19 mouse cellular contexts compared by ENCODE assay signal in the genomic region with DNA sequence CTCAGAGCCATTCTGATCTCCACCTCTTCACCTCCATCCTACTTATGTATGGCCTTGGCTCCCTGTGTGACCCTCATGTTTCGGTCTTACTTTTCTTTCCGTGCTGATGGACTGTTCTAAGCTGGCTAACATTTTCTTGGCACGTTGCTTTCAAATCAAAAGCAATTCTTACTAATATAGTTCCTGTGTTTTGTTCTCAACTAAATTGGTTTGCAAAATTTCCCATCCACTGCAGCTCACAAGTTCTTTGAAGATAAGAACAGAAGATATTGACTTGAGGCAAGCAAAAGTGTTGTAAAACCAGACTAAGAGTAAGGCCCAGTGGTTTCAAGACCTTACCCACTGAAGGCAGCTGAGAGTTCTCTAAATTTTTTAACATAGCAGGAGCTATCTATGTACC.
"Had no signal": no experiment of that assay in that cellular context is flagged by ENCODE, and none has a peak within 500 bp of the region (broad histone marks: within the 10 kb centered on the region; RNA-seq: fewer than 3 reads in every experiment).

No protein-coding gene starts in this region.

- H3K36me3 ChIP-seq: lung, embryonic 15.5 days; midbrain, embryonic 13.5 days; midbrain, embryonic 15.5 days; neural tube, embryonic 13.5 days; neural tube, embryonic 15.5 days had no signal

- H3K9ac ChIP-seq: lung, embryonic 15.5 days; midbrain, embryonic 13.5 days; midbrain, embryonic 15.5 days; neural tube, embryonic 13.5 days; neural tube, embryonic 15.5 days had no signal

- H3K4me2 ChIP-seq: lung, embryonic 15.5 days; midbrain, embryonic 11.5 days; midbrain, embryonic 13.5 days; midbrain, embryonic 15.5 days; neural tube, embryonic 13.5 days; neural tube, embryonic 15.5 days had no signal

- DNase-seq: lung, adult 2 months; lung, postnatal 14 days; lung, postnatal 36 days; retina, postnatal 1 day; right cerebral cortex, adult 18-20 months; right cerebral cortex, postnatal 25 days; right cerebral cortex, postnatal 4 days; thymus, adult 2 months; thymus, postnatal 25 days; thymus, postnatal 4 days had no signal

- H3K9me3 ChIP-seq: lung, embryonic 15.5 days; megakaryocyte, embryonic 14.5 days; midbrain, embryonic 13.5 days; midbrain, embryonic 15.5 days; neural tube, embryonic 13.5 days; neural tube, embryonic 15.5 days had no signal

- ATAC-seq: lung, postnatal 0 days; midbrain, embryonic 13.5 days; midbrain, embryonic 15.5 days had no signal

- H3K27me3 ChIP-seq: lung, embryonic 15.5 days; megakaryocyte, embryonic 14.5 days; midbrain, embryonic 13.5 days; midbrain, embryonic 15.5 days; neural tube, embryonic 13.5 days; neural tube, embryonic 15.5 days had no signal

- H3K4me3 ChIP-seq: lung, embryonic 15.5 days; megakaryocyte, embryonic 14.5 days; midbrain, embryonic 13.5 days; midbrain, embryonic 15.5 days; neural tube, embryonic 13.5 days; neural tube, embryonic 15.5 days had no signal

- H3K4me1 ChIP-seq: lung, embryonic 15.5 days; midbrain, embryonic 13.5 days; midbrain, embryonic 15.5 days; neural tube, embryonic 13.5 days; neural tube, embryonic 15.5 days had no signal

- H3K27ac ChIP-seq: lung, embryonic 15.5 days; macrophage; midbrain, embryonic 13.5 days; midbrain, embryonic 15.5 days; neural tube, embryonic 13.5 days; neural tube, embryonic 15.5 days had no signal
